Mouse (Mus musculus): ENCODE data around the gene Arf1.

GRCm38 (mm10) chr11:59260706-59261493, 32.8 kb upstream of the Arf1 start:
- TF ChIP-seq CTCF (IDR thresholded peaks at IDR 0.05; ENCODE audit: low read depth, low read length) (no peak), GATA1 (IDR thresholded peaks at IDR 0.05; ENCODE audit: borderline replicate concordance, low read length) (no peak), TAL1 (conservative IDR thresholded peaks at IDR 0.05; ENCODE audit: low read depth, low read length) (peak; percentile 52), POLR2AphosphoS5 (IDR thresholded peaks at IDR 0.05; ENCODE audit: insufficient replicate concordance, low read depth, low read length) (no peak), GATA2 (IDR thresholded peaks at IDR 0.05; ENCODE audit: borderline replicate concordance, low read depth, low read length) (no peak)
